Mouse (Mus musculus): ENCODE measurements around the gene Hoxa2. TPM values are rescaled to one million over a fixed set of nuclear protein-coding genes. Genes with fewer than 3 reads are reported as not detected.
A peak's percentile ranks its signal among the peaks of the same experiment; 100 is the strongest.

Hoxa2 gene
- polyA plus RNA-seq, 1 experiment, result 2.9 TPM

- peaks cover 6% of the 10 kb centered on the region; the same call in 1 of the 2 replicates for H3K4me1 ChIP-seq (ENCODE audit: control insufficient read depth, insufficient read depth, insufficient read length, low read length)
- no peak overlapping the region for H3K27ac ChIP-seq (replicated peaks; ENCODE audit: low read depth, low read length)
- no peak overlapping the region for H3K4me3 ChIP-seq (ENCODE audit: insufficient read depth, low read depth, low read length)
These were observed 41.3 kb upstream of the Hoxa2 start for GRCm38 (mm10) chr6:52205638-52206621.

GRCm38 (mm10) chr6:52205221-52205620, 40.6 kb upstream of the Hoxa2 start:
- H3K4me1 ChIP-seq (ENCODE audit: control insufficient read depth, insufficient read depth, insufficient read length, low read length), result peaks cover 6% of the 10 kb centered on the region; the same call in 1 of the 2 replicates
- H3K27ac ChIP-seq (replicated peaks; ENCODE audit: low read depth, low read length), result no peak overlapping the region
- H3K4me3 ChIP-seq (ENCODE audit: insufficient read depth, low read depth, low read length), result no peak overlapping the region

- Histone ChIP-seq H3K27ac (replicated peaks; ENCODE audit: low read depth, low read length) (peak within 1 kb of the TSS; percentile 93), H3K4me3 (ENCODE audit: insufficient read depth, low read depth, low read length) (peak within 1 kb of the TSS; percentile 84), H3K4me1 (ENCODE audit: control insufficient read depth, insufficient read depth, insufficient read length, low read length) (peaks cover 6% of the 10 kb centered on the region; the same call in 1 of the 2 replicates)
These were observed 39.6 kb upstream of the Hoxa2 start, which contains the start of gene Hoxa5 for GRCm38 (mm10) chr6:52204050-52204752. Hoxa5 (minus strand) TSS chr6:52204587.

GRCm38 (mm10) chr6:52203371-52204049, 38.9 kb upstream of the Hoxa2 start:
- Histone ChIP-seq H3K4me1 (ENCODE audit: control insufficient read depth, insufficient read depth, insufficient read length, low read length) (peaks cover 3% of the 10 kb centered on the region; the same call in 1 of the 2 replicates), H3K4me3 (ENCODE audit: insufficient read depth, low read depth, low read length) (peak overlapping the region; percentile 84), H3K27ac (replicated peaks; ENCODE audit: low read depth, low read length) (peak overlapping the region; percentile 93)

GRCm38 (mm10) chr6:52203121-52203370, 38.4 kb upstream of the Hoxa2 start:
- peak overlapping the region; percentile 93 for H3K27ac ChIP-seq (replicated peaks; ENCODE audit: low read depth, low read length)

GRCm38 (mm10) chr6:52202362-52203120, 37.9 kb upstream of the Hoxa2 start:
- Histone ChIP-seq H3K4me3 (ENCODE audit: insufficient read depth, low read depth, low read length) (peak overlapping the region; percentile 84), H3K4me1 (ENCODE audit: control insufficient read depth, insufficient read depth, insufficient read length, low read length) (peaks cover 5% of the 10 kb centered on the region; the same call in 1 of the 2 replicates), H3K27ac (replicated peaks; ENCODE audit: low read depth, low read length) (peak overlapping the region; percentile 93)

More at GRCm38 (mm10) chr6:52203121-52203370, 38.4 kb upstream of the Hoxa2 start:
- Histone ChIP-seq H3K4me1 (ENCODE audit: control insufficient read depth, insufficient read depth, insufficient read length, low read length) (peaks cover 3% of the 10 kb centered on the region; the same call in 1 of the 2 replicates), H3K4me3 (ENCODE audit: insufficient read depth, low read depth, low read length) (peak overlapping the region; percentile 84)

GRCm38 (mm10) chr6:52201269-52201668, 36.6 kb upstream of the Hoxa2 start:
- H3K27ac ChIP-seq (replicated peaks; ENCODE audit: low read depth, low read length), result peak overlapping the region; percentile 44; the same call in 1 of the 2 replicates
- H3K4me1 ChIP-seq (ENCODE audit: control insufficient read depth, insufficient read depth, insufficient read length, low read length), result peaks cover 6% of the 10 kb centered on the region; the same call in 1 of the 2 replicates
- peak overlapping the region; percentile 17; the same call in 1 of the 2 replicates for H3K4me3 ChIP-seq (ENCODE audit: insufficient read depth, low read depth, low read length)

GRCm38 (mm10) chr6:52200751-52201250, 36.2 kb upstream of the Hoxa2 start:
- Histone ChIP-seq H3K27ac (replicated peaks; ENCODE audit: low read depth, low read length) (peak overlapping the region; percentile 61), H3K4me1 (ENCODE audit: control insufficient read depth, insufficient read depth, insufficient read length, low read length) (peaks cover 6% of the 10 kb centered on the region; the same call in 1 of the 2 replicates), H3K4me3 (ENCODE audit: insufficient read depth, low read depth, low read length) (no peak overlapping the region)

GRCm38 (mm10) chr6:52200073-52200750, 35.6 kb upstream of the Hoxa2 start:
- Histone ChIP-seq H3K4me1 (ENCODE audit: control insufficient read depth, insufficient read depth, insufficient read length, low read length) (peaks cover 6% of the 10 kb centered on the region; the same call in 1 of the 2 replicates), H3K4me3 (ENCODE audit: insufficient read depth, low read depth, low read length) (no peak overlapping the region), H3K27ac (replicated peaks; ENCODE audit: low read depth, low read length) (peak overlapping the region; percentile 61)

- Histone ChIP-seq H3K4me1 (ENCODE audit: control insufficient read depth, insufficient read depth, insufficient read length, low read length) (peaks cover 6% of the 10 kb centered on the region), H3K4me3 (ENCODE audit: insufficient read depth, low read depth, low read length) (0 out of 2 replicates have a peak overlapping the region, but pooled peaks have one; percentile 13), H3K27ac (replicated peaks; ENCODE audit: low read depth, low read length) (peak overlapping the region; percentile 21)
These were observed 32.6 kb upstream of the Hoxa2 start for GRCm38 (mm10) chr6:52197271-52197670.

GRCm38 (mm10) chr6:52196811-52197210, 32.2 kb upstream of the Hoxa2 start:
- peak overlapping the region; percentile 15; the same call in 1 of the 2 replicates for H3K27ac ChIP-seq (replicated peaks; ENCODE audit: low read depth, low read length)
- H3K4me1 ChIP-seq (ENCODE audit: control insufficient read depth, insufficient read depth, insufficient read length, low read length), result peaks cover 8% of the 10 kb centered on the region
- 0 out of 2 replicates have a peak overlapping the region, but pooled peaks have one; percentile 13 for H3K4me3 ChIP-seq (ENCODE audit: insufficient read depth, low read depth, low read length)

GRCm38 (mm10) chr6:52194690-52195089, 30.1 kb upstream of the Hoxa2 start:
- Histone ChIP-seq H3K4me1 (ENCODE audit: control insufficient read depth, insufficient read depth, insufficient read length, low read length) (peaks cover 14% of the 10 kb centered on the region), H3K4me3 (ENCODE audit: insufficient read depth, low read depth, low read length) (no peak overlapping the region), H3K27ac (replicated peaks; ENCODE audit: low read depth, low read length) (no peak overlapping the region)

GRCm38 (mm10) chr6:52191860-52192550, 27.4 kb upstream of the Hoxa2 start:
- peak overlapping the region; percentile 73 for H3K27ac ChIP-seq (replicated peaks; ENCODE audit: low read depth, low read length)
- peak overlapping the region; percentile 98 for H3K4me3 ChIP-seq (ENCODE audit: insufficient read depth, low read depth, low read length)
- H3K4me1 ChIP-seq (ENCODE audit: control insufficient read depth, insufficient read depth, insufficient read length, low read length), result peaks cover 15% of the 10 kb centered on the region
